Mouse (Mus musculus) left cerebral cortex, adult 9 months (tissue): ENCODE results near the gene Tmem167.

Experiments used
- DNase-seq, 2 experiments: peaks; one replicate each; pipeline ENCODE4 v3.0.0; 2022; ENCODE audit warnings: low spot score in 2 of 2

Tmem167 gene

GRCm38 (mm10) chr13:90182262-90182661 lies 93.3 kb downstream of the Tmem167 start:
- no peak for DNase-seq

GRCm38 (mm10) chr13:90183536-90183935 lies 94.6 kb downstream of the Tmem167 start:
- DNase-seq = no peak

GRCm38 (mm10) chr13:90186694-90187093 lies 97.8 kb downstream of the Tmem167 start:
- DNase-seq = no peak

- DNase-seq = no peak
Observed at GRCm38 (mm10) chr13:90188021-90188420, 99.1 kb downstream of the Tmem167 start.

- no peak for DNase-seq
Observed at GRCm38 (mm10) chr13:90191794-90192193, 102.9 kb downstream of the Tmem167 start.
